Mouse (Mus musculus) thymus, postnatal 10 days (tissue): ENCODE measurements around the gene AC109138.7.

Experiments used
- DNase-seq, 2 experiments: peaks; one replicate each; pipeline ENCODE4 v3.0.0; 2021; ENCODE audit warnings: low spot score in 2 of 2

AC109138.7 gene

GRCm38 (mm10) chr19:4214071-4214770, at the start of gene AC109138.7, which contains the start of gene Clcf1:
TSS of gene AC109138.7 (plus strand) at chr19:4214357.
TSS of gene Clcf1 (plus strand) at chr19:4214238.
- no peak for DNase-seq

GRCm38 (mm10) chr19:4164721-4165120, 49.4 kb upstream of the AC109138.7 start:
- DNase-seq = no peak

GRCm38 (mm10) chr19:4166678-4167476, 47.3 kb upstream of the AC109138.7 start:
- DNase-seq = no peak

GRCm38 (mm10) chr19:4169378-4169784, 44.8 kb upstream of the AC109138.7 start:
- DNase-seq = peak; percentile 99

- peak in 1 of 2 experiments; percentile 52 for DNase-seq
Measured at GRCm38 (mm10) chr19:4169810-4170209, 44.3 kb upstream of the AC109138.7 start.

- DNase-seq = no peak
Measured at GRCm38 (mm10) chr19:4170723-4171392, 43.3 kb upstream of the AC109138.7 start.

- DNase-seq = no peak
Measured at GRCm38 (mm10) chr19:4171393-4172290, 42.5 kb upstream of the AC109138.7 start.

- DNase-seq = no peak
Measured at GRCm38 (mm10) chr19:4172925-4173324, 41.2 kb upstream of the AC109138.7 start.

GRCm38 (mm10) chr19:4175368-4175947, 38.7 kb upstream of the AC109138.7 start, which contains the start of gene Carns1:
TSS of gene Carns1 (minus strand) at chr19:4175479.
- no peak for DNase-seq

- DNase-seq = no peak
Measured at GRCm38 (mm10) chr19:4180411-4180810, 33.7 kb upstream of the AC109138.7 start.

- no peak for DNase-seq
Measured at GRCm38 (mm10) chr19:4181892-4182291, 32.3 kb upstream of the AC109138.7 start.

GRCm38 (mm10) chr19:4183689-4184088, 30.5 kb upstream of the AC109138.7 start:
- DNase-seq = no peak

- DNase-seq = peak; percentile 84 to 85
Measured at GRCm38 (mm10) chr19:4184976-4185975, 28.9 kb upstream of the AC109138.7 start.

- no peak for DNase-seq
Measured at GRCm38 (mm10) chr19:4187303-4187702, 26.9 kb upstream of the AC109138.7 start.

- DNase-seq = no peak
Measured at GRCm38 (mm10) chr19:4189051-4189620, 25.0 kb upstream of the AC109138.7 start.

- peak; percentile 87 to 91 for DNase-seq
Measured at GRCm38 (mm10) chr19:4190831-4191334, 23.3 kb upstream of the AC109138.7 start, which contains the start of gene Tbc1d10c. TSS of gene Tbc1d10c (minus strand) at chr19:4191284.

- peak; percentile 96 to 100 for DNase-seq
Measured at GRCm38 (mm10) chr19:4191528-4192250, 22.5 kb upstream of the AC109138.7 start, which contains the start of gene Ppp1ca. TSS of gene Ppp1ca (plus strand) at chr19:4192065.
